Mouse (Mus musculus) heart, adult 9 months (tissue): ENCODE measurements around the gene Mapk9.
A peak's percentile ranks its signal among the peaks of the same experiment; 100 is the strongest.

Experiments
- DNase-seq, 2 experiments: peaks; one replicate each; pipeline ENCODE4 v3.0.0; 2022; ENCODE audit warnings: low spot score in 2 of 2

The Mapk9 gene

DNA sequence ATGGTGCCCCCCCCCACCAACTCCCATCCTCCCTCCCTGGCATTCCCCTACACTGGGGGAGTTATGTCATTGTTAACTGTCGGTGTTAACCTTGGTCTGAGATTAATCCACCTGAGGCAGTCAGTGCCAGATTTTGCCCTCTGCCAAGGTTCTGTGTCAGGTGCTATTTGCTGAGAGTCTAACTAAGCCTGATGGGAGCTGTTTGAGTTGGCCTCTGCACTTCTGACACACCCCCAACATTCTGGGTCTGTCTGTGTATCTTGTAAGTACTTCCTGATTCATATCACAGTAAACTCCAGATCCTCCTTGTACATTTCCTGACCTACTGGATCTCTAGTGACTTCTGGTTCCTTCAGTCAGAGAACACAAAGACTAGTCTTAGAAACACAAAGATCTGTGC is 5.9 kb upstream of the Mapk9 start:
- no peak for DNase-seq

DNA sequence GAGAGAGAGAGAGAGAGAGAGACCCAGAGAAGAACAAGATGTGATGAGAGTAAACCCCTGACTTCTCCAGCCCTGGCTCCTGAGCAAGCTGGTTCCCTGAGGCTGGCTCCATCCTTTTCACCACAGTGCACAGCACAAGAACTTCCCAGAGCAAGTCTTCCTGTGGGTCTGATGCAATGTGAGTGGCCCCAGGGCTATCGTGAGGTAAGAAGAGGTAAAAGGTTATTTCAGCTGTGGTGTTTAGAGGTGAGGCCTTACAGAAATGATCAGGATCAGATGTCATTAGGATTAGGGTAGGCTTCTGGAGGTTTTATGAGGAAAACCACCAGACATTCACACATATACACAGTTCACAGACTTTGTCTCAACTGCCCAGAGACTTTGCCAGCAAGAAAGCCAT is 4.7 kb upstream of the Mapk9 start:
- DNase-seq: no peak

DNA sequence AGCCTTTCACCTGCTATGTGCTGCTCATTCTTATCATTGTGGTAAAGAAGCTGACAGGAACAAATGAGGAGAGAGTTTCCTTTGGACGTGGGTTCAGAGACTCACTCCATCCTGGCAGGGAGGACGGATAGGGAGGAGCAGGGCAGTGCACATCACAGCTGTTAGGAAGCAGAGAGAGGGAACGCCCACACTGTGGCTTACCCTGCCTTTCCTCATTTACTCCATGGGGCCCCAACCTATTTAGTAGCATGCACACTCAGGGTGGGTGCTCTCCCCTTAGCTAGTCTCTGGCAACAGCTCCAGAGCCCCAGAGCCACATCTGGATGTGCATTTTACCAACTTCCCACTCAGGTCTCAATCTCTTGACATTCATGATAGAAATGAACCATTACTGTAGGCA is 3.8 kb upstream of the Mapk9 start:
- no peak for DNase-seq

DNA sequence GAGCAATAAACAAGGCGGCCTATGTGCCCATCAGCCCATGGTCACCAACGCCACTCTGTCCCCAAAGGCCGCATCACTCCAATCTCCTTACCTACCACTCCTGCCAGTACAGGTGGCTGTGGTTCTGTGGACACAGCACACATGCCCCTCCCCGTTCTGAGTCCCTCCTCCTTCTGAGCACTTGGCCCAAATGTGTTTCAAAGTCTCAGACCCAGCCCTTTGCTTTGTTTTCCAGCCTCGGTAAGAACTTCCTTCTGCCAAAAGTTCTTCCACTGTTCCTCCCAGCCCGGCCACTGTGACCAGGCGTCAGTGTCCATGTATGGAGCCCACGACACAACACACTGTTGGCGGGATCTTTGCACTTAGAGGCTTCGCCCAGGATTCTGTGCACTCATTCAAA is 2.2 kb upstream of the Mapk9 start:
- DNase-seq: no peak

DNA sequence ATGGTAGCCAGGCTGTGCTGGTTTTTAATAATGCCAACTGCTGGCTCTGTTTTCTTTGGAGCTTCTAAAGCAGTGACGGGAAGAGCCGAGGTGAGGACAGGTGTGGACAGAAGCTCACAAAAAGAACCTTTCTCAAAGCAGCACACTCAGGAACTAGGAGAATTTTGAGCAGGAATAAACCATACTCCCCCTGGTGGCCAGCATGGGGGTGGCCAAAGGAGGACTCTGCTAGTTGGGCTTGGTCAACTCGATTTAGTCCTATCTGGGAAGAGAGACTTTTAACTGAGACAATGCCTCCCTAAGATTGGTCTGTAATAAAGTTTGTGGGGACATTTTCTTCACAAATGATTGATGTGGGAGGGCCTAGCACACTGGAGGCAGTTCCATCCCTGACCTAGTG is 1.6 kb upstream of the Mapk9 start:
- DNase-seq: peak; percentile 27 to 64

DNA sequence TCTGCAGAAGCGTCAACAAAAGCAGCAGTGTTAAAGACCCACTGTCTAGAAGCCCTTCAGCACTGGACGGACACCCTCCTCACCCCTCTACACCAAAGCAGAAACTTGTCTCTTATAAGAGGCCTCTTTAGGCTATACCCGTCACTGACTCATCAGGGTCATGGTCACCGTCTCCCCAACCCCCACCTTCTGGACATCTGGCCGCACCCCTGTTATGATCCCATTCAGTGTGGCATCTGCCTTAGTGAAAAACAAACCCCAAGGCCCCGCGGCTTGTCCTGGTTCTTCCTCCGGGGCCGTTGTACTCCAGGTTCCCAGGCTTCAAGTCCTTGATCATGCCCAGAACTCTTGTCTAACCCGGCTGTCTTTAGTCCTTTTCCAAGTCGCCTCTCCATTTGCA is 593 bp upstream of the Mapk9 start:
- no peak for DNase-seq

DNA sequence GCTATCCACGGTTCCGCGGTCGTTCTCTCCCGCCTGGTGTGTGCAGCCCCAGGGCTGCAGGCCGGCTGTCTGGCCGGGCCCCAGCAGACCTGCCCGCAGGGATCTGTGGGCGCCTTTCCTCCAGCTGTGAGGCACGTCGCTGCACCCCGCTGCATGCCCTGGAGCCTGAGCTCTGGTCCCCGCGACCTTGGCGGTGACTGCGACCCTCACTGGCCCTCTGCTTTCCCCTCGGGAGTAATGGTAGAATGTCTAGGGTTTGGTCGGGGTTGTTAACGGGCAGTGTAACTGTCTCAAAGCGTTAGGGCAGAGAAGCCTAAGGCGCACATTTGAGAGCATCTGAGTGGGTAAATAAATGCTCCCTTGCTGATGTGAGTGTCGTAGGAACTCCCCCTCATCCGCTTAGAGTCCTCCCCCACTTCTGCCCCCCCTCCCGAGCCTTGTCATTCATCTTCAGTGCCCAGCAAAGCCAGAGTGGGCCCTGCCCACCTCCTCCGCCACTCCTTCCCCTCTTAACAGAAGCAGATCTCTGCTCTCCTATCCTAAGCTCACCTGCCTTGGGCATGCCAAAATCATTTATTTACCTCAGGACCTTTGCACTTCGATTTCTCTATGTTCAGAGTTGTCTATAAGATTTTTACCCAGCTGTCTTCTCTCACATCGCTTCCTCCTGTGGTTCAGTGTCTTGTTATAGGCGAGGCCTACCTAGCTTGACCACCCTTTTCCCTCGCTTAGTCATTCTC is 690 bp downstream of the Mapk9 start:
- no peak for DNase-seq

DNA sequence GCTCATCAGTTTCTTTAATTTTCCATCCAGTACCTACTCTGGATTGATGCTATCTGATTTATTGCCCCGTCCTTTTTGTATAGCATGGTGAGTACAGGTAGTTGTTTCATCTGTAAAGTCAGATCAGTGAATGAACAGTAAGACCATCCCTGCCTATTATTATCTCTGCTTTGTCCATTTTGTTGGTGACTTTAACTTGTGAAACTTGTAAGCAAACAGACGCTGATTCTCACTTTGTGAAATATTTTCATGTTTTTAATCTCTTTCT is 1.2 kb downstream of the Mapk9 start:
- DNase-seq: no peak

DNA sequence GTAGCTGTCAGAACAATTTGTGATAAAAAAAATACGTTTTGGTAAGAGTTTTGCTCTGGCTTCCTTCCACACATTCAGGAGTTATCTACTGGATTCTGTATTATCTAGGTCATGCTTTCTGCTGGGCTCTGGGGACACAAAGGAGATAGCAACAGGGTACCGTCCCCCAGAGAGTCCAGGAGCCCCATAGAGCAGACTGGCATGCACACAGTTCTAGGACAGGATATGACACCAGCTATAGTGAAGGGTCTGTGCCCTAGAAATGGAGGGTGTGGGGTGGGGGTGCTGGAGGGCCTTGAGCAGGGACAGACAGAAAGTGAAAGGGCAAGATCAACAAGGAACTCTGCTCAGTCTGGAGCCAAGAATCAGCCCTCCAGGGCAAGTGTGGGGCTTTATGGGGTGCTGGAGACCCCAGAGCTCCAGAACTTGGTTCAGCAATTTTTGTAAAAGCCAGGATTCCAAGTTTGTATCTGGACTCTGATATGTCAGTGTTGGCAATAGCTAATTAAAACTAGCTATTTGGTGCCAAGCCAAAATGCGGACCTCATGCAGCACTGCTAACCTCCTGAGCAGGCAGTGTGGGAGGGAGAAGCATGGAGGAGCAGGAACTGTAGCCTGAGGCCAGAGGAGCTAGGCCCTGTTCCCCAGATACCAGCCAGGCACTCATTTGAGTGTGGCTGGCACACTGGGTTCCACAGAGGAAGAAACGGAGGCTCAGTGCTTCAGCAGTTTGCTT is 1.7 kb downstream of the Mapk9 start:
- DNase-seq: peak in 1 of 2 experiments; percentile 13

DNA sequence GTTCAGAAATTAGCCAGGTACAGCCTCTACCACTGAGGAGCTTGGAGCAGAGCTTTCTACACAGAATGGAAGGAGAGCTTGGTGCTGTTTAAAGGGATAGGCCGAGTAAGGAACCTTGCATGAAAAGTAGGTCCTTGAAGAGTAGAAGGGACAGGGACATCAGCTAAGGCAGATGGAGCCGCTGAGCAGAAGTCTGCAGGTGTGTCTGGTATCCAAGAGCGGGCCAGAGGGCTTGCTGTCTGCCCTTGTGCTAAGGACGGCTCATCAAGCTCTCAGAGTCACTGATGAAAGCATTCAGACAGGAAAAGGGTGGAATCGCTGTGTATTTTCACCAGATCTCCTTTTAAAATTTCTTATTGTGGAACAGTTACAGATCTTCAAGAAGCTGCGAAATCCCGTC is 3.8 kb downstream of the Mapk9 start:
- DNase-seq: no peak

DNA sequence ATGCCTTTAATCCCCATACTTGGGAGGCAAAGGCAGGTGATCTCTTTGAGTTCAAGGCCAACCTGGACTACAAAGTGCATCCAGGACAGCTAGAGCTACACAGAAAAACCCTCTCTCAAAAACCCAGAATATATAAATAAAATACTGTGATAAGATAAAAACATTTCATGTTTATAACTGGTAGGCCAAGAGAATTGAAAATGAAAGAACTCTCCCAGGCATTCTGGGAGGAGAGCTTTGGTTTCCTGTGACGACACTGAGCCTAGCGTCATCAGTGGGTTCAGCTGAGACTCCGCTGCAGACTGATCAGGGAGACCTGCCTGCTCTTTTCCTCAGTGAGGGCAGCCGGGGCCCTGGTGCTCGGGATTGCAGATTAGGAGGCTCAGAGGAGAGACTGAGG is 8.6 kb downstream of the Mapk9 start:
- DNase-seq: no peak

DNA sequence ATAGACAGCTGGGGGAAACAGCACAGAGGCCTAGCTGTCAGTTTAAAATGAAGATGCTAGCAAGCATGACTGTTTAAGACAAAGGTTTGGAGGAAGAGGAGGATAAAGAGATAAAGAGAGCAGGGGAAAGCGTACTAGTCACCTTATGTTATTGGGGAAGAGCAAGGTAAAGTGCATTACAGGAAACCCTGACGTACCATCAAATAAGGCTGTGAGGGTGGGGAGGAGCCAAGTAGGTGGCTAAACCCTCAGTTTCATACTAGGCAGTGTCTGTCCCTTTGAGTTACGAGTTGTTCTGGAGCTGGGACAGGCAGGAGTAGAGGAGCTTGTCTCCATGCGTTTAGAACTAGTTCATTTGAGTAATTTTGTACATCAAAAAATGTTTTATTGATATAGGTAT is 14.6 kb downstream of the Mapk9 start:
- no peak for DNase-seq

DNA sequence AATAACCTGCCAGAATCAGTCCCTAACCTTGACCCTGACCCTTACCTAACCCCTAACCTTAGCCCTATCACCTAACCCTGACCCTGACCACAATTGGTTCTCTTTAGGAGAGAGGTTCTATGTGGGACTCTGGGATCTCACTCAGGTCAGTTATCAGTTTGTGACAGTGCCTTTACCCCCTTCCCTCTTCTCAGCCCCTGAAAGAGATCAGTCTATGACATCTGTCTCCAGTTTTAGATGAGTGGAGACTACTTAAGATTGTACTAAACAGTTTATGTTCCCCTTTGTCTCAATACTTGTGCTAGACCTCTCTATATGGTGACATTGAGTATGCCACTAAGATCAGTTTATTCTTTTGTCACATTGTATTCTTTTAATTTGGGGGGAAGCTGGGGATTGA is 17.4 kb downstream of the Mapk9 start:
- DNase-seq: no peak

DNA sequence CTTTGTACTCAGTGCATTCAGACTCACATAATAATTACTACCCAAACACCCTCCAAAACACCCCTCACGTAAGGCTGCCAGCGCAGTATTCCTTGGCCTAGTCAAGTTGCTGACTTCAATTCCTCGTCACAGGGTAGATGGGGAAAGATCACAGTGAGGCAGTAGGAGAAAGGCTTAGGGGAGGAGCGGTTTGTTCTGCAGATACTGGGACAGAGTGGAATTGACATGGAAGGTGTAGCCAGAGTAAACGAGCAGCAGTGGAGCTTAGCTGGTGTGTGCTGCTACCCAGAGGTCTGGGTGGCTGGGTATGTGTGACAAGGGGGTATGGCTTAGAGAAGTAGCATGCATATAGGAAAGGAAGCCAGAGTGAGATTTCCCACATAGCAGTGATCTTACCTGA is 20.8 kb downstream of the Mapk9 start:
- DNase-seq: no peak

DNA sequence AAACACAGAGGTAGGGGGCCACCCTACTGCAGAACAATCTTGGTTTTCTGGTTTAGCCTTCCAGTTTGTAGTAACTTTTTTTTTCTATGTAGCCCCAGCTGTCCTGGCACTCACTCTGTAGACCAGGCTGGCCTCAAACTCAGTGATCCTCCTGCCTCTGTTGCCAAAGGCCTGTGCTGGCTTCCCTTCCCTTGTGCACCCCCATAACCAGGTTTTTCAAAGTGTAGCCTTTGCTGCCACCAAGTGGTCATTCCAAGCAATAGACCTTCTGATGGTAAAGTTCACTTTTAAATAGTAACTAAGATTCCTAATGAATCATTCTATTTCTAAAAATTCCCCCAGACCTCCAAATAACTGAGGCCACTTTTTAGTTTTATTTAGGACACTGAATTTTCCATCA is 23.2 kb downstream of the Mapk9 start:
- DNase-seq: peak in 1 of 2 experiments; percentile 39

DNA sequence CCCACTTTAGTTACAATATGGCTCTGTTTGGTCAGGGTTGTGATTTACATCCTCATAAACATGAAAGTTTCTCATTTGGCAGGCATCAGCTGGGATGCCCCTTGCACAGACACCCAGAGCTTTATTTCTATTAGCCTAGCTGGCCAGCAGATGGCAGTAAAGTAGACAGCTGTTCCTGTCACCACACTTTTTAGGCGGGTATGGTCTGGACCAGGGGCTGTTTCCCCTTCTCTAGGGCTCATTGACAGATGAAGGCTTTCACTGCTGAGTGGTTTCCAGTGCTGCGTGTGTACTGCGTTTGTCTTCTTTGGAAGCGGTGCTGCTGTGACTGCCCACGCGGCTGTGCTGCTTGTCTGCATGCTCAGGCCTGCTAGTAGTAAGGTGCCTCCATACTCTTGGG is 25.4 kb downstream of the Mapk9 start:
- peak in 1 of 2 experiments; percentile 9 for DNase-seq

DNA sequence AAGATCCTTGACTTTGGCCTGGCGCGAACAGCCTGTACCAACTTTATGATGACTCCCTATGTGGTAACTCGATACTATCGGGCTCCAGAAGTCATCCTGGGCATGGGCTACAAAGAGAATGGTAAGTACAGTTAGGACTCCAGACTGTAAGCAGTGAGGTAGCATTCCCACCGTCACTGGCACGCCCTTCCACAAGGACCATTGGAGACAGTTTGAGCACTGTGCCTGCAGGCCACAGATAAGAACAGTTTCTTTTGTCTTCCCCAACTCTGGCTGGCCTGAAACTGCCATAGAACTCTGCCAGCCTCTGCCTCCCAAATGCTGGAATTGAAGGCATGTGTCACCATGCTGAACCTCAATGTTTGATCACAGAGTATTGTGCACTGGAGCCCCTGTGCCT is 26.2 kb downstream of the Mapk9 start:
- DNase-seq: no peak

DNA sequence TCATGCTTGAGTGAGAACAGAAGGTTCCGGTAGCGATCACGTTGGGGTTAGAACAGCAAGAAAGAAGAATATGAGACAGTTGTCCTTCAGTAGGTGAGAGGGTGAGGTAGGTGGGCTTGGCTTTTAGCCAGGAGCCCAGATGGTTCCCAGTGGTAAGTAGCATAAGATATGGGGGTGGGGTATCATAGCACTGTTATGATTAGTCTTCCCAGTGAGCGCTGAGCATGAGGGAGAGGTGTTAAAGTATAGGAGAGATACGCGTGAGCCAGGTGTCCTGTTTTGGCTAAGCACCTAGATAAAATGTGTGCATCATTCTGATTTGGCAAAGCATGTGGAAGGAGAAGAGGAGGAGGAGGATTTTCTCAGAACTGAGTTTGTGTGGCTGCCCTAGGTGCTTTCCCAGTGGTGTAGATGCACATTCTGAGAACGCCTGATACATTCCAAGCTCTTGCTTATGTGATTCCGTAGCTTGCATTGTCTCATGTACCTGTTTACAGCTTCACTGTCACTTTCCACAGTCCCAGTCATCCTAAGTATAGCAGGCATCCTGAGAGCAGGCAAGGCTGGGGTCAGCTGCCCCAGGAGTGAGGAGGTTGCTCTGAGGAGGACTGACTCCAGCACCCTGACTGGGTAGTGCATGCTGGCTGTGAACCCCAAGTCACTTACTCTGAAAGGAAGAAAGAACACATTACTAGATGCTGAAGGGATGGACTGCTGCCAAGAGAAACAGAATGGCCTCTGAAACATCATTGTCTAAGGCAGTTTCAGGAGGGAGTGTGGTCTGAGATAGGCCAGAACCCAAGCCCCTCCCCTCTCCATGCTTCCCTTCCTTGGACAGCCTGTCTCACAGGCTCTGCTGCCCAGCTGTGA is 30.6 kb downstream of the Mapk9 start:
- DNase-seq: peak; percentile 27 to 30

DNA sequence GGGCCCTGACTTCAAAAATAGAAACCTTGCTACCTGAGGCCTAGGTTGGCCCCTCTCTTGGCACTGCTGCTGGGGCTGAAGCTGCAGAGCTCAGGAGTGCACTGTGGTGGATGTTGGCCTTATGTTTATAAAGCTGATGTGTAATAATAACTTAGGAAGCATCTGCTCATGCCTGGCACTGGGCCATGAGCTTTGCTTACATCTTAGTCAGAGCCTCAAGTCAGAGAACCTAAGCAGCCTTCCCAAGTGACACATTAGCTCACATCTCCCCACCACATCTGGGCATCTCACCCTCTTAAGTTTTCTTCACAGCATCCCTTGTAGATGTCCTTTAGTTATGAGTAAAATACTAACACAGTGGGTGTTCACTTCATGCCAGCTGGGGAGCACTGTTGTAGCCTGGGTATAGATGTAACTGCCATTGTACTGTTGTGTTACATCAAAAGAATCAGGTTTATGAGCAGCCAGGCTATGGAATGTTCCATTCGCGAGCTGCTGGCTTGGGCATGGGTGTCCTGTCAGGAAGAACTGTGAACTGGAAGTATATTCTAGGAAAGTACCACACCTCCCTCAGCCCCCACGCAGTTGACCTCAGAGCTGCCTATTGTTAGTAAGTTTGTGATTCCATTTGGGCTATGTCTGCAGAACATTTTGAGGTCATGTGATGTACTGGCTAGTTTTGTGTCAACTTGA is 33.5 kb downstream of the Mapk9 start:
- no peak for DNase-seq

DNA sequence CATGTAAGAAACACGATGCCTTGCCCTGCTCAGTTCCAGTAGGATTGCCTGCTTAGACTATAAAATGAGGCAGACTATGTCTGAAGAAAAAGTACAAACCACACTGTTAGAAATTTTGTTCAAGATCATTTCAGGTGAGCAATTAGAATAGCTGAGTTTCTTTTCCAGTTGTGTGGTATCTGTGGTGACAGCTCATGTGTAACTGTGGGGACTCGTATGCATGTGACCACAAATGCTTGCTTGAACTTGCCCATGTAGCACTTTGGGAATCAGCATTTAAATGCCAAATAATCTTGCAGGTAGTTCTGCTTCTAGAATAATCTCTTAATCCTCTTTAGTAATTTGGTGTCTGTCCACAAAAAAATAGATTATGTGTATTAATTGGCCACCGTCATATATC is 36.8 kb downstream of the Mapk9 start:
- DNase-seq: no peak

DNA sequence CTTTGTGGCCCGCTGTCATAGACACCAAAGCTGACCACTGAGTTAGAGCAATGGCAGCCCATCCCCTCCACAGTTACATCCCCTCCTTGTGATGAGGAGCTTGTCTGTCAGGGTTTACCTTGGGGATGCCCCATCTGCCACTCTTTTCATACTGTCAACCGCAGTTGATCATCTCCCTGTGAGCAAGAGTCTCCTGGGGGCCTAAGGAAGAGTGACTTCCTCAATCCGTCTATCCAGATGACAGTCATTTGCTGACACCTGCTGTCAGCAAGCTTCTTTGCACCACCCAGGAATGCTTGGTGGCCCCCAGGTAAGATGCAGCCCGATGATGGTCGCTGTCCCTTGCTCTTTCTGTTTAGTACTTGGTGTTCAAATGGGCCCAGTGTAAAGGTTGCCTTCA is 41.9 kb downstream of the Mapk9 start:
- DNase-seq: no peak

DNA sequence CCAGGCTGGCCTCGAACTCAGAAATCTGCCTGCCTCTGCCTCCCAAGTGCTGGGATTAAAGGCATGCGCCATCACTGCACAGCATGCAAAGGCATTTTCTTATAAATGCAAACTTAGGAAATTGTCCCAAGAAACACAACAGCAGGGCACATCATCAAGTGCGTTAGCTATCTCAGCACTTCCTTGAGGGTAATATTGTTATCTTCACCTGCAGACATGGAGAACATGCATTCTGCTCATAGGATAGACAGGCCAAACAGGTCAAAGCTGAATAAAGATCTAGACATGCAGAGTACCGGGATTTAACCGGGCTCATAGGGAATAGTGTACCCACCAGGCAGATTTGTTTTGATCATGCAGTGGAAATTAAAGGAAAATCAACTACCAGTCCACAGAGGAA is 45.4 kb downstream of the Mapk9 start:
- no peak for DNase-seq
